Mouse (Mus musculus) small intestine, adult 2 months (tissue): ENCODE data around the gene Gen1.

Experiments used
- CTCF ChIP-seq: fragments of 200-500 bp; IDR thresholded peaks from 2 replicates; pipeline ENCODE4 v1.5.1; 2012; ENCODE audit warnings: low read depth, mild to moderate bottlenecking, control low read depth, inconsistent platforms, low read length, moderate library complexity, mixed read lengths; ENCODE audit not compliant: insufficient replicate concordance, insufficient read length; ENCODE audit errors: extremely low read depth
- POLR2A ChIP-seq: fragments of 200-500 bp; IDR thresholded peaks from 2 replicates; pipeline ENCODE4 v1.6.1; 2012; ENCODE audit warnings: low read depth, mild to moderate bottlenecking, control low read depth, inconsistent platforms, low read length, moderate library complexity

GRCm38 (mm10) chr12:11223090-11223489 is 42.5 kb downstream of the Gen1 start:
- TF ChIP-seq CTCF: no peak
- TF ChIP-seq POLR2A: no peak
